Mouse (Mus musculus) small intestine, adult 2 months (tissue): Measurements from ENCODE around the gene Rxrb. TPM values are rescaled to one million over a fixed set of nuclear protein-coding genes. Genes with fewer than 3 reads are reported as not detected.

Experiments
- H3K27ac ChIP-seq: fragments of 200-500 bp; 2 replicates; pipeline ENCODE4 v1.5.1; 2012; ENCODE audit warnings: low read depth, low read length, control low read depth, inconsistent platforms; ENCODE audit not compliant: insufficient read depth
- H3K27me3 ChIP-seq: fragments of 200-500 bp; 2 replicates; pipeline ENCODE4 v1.6.1; 2012; ENCODE audit warnings: mild to moderate bottlenecking, moderate library complexity, low read length, inconsistent platforms; ENCODE audit not compliant: control insufficient read depth, insufficient read depth
- H3K36me3 ChIP-seq: fragments of 200-500 bp; 2 replicates; pipeline ENCODE4 v1.6.1; 2012; ENCODE audit warnings: mild to moderate bottlenecking, low read length, control low read depth, inconsistent platforms; ENCODE audit not compliant: control insufficient read depth, insufficient read depth
- H3K4me1 ChIP-seq: fragments of 200-500 bp; 2 replicates; pipeline ENCODE4 v1.6.1; 2012; ENCODE audit warnings: low read length, inconsistent platforms, mixed read lengths; ENCODE audit not compliant: control insufficient read depth, insufficient read depth, insufficient read length
- H3K4me3 ChIP-seq: fragments of 200-500 bp; 2 replicates; pipeline ENCODE4 v1.5.1; 2012; ENCODE audit warnings: low read depth, mild to moderate bottlenecking, control low read depth, inconsistent platforms, low read length, moderate library complexity
- CTCF ChIP-seq: fragments of 200-500 bp; IDR thresholded peaks from 2 replicates; pipeline ENCODE4 v1.5.1; 2012; ENCODE audit warnings: low read depth, mild to moderate bottlenecking, control low read depth, inconsistent platforms, low read length, moderate library complexity, mixed read lengths; ENCODE audit not compliant: insufficient replicate concordance, insufficient read length; ENCODE audit errors: extremely low read depth
- POLR2A ChIP-seq: fragments of 200-500 bp; IDR thresholded peaks from 2 replicates; pipeline ENCODE4 v1.6.1; 2012; ENCODE audit warnings: low read depth, mild to moderate bottlenecking, control low read depth, inconsistent platforms, low read length, moderate library complexity
- WGBS: fragments of 180-500 bp; shearing (Covaris S2); methylation state at CpG from one replicate; pipeline ENCODE4 v1.1.7; 2018; 5-methylcytosine and 5-hydroxymethylcytosine counted together
- polyA plus RNA-seq: library from polyadenylated mRNA; depleted of rRNA; stranded (reverse); fragments of >200 nt; gene quantifications from 2 replicates; pipeline ENCODE4 v1.2.3, GENCODE M21; 2012

The Rxrb gene
- polyA plus RNA-seq, 1 experiment = 64.2 TPM

- no peak for TF ChIP-seq POLR2A
- TF ChIP-seq CTCF = no peak
- Histone ChIP-seq H3K27ac (peak overlapping the region; percentile 54), H3K27me3 (no peaks in the 10 kb centered on the region), H3K36me3 (peaks cover 25% of the 10 kb centered on the region), H3K4me1 (peaks cover 26% of the 10 kb centered on the region), H3K4me3 (peak overlapping the region; percentile 89)
- WGBS = 2% methylated on average over 20 of the region's 20 CpGs
Observed at GRCm38 (mm10) chr17:34030861-34031326, 718 bp upstream of the Rxrb start.

GRCm38 (mm10) chr17:34032174-34032632 is 591 bp downstream of the Rxrb start:
- Histone ChIP-seq H3K4me3 (peak overlapping the region; percentile 89), H3K4me1 (peaks cover 20% of the 10 kb centered on the region), H3K27me3 (no peaks in the 10 kb centered on the region), H3K36me3 (peaks cover 38% of the 10 kb centered on the region), H3K27ac (peak overlapping the region; percentile 74)
- no peak for TF ChIP-seq CTCF
- no peak for TF ChIP-seq POLR2A
- under 1% methylated on average over 44 of the region's 48 CpGs for WGBS

- H3K27ac ChIP-seq = peak overlapping the region; percentile 62
- peaks cover 44% of the 10 kb centered on the region for H3K36me3 ChIP-seq
- H3K27me3 ChIP-seq = no peaks in the 10 kb centered on the region
- 38% methylated on average over 9 of the region's 9 CpGs for WGBS
- no peak for TF ChIP-seq POLR2A
- peak overlapping the region; percentile 89 for H3K4me3 ChIP-seq
- peaks cover 17% of the 10 kb centered on the region for H3K4me1 ChIP-seq
Observed at GRCm38 (mm10) chr17:34032806-34033205, 1.2 kb downstream of the Rxrb start.

GRCm38 (mm10) chr17:34033441-34033840 is 1.8 kb downstream of the Rxrb start:
- Histone ChIP-seq H3K36me3 (peaks cover 43% of the 10 kb centered on the region), H3K4me3 (no peak overlapping the region), H3K27ac (peak overlapping the region; percentile 62), H3K4me1 (peaks cover 20% of the 10 kb centered on the region), H3K27me3 (no peaks in the 10 kb centered on the region)
- WGBS = 92% methylated on average over 9 of the region's 9 CpGs
- TF ChIP-seq POLR2A = no peak
- no peak for TF ChIP-seq CTCF

GRCm38 (mm10) chr17:34034064-34034463 is 2.5 kb downstream of the Rxrb start:
- TF ChIP-seq POLR2A (no peak), CTCF (peak; percentile 71; the same call in 1 of the 2 replicates)
- 80% methylated on average over 10 of the region's 10 CpGs for WGBS
- no peak overlapping the region for H3K27ac ChIP-seq
- H3K36me3 ChIP-seq = peaks cover 37% of the 10 kb centered on the region
- H3K27me3 ChIP-seq = 0 out of 2 replicates have a peak, but pooled peaks cover 4% of the 10 kb centered on the region
- H3K4me1 ChIP-seq = peaks cover 22% of the 10 kb centered on the region
- H3K4me3 ChIP-seq = no peak overlapping the region

GRCm38 (mm10) chr17:34035517-34035916 is 3.9 kb downstream of the Rxrb start:
- Histone ChIP-seq H3K27me3 (peaks cover 11% of the 10 kb centered on the region), H3K4me1 (peaks cover 19% of the 10 kb centered on the region), H3K36me3 (peaks cover 28% of the 10 kb centered on the region), H3K27ac (no peak overlapping the region), H3K4me3 (no peak overlapping the region)
- TF ChIP-seq CTCF (no peak), POLR2A (no peak)
- WGBS = 88% methylated on average over 9 of the region's 9 CpGs

- Histone ChIP-seq H3K27ac (no peak overlapping the region), H3K27me3 (peaks cover 11% of the 10 kb centered on the region), H3K36me3 (peaks cover 28% of the 10 kb centered on the region), H3K4me1 (peaks cover 14% of the 10 kb centered on the region), H3K4me3 (no peak overlapping the region)
- 87% methylated on average over 10 of the region's 10 CpGs for whole genome bisulfite sequencing
- TF ChIP-seq POLR2A = no peak
- TF ChIP-seq CTCF = no peak
Observed at GRCm38 (mm10) chr17:34036647-34037046, 5.0 kb downstream of the Rxrb start.

- Histone ChIP-seq H3K4me3 (no peak overlapping the region), H3K27ac (no peak overlapping the region), H3K4me1 (peaks cover 14% of the 10 kb centered on the region), H3K27me3 (peaks cover 11% of the 10 kb centered on the region), H3K36me3 (peaks cover 28% of the 10 kb centered on the region)
- TF ChIP-seq POLR2A (no peak), CTCF (no peak)
- WGBS = 90% methylated on average over 7 of the region's 7 CpGs
Observed at GRCm38 (mm10) chr17:34037241-34037640, 5.6 kb downstream of the Rxrb start.
